Mouse (Mus musculus): ENCODE measurements around the gene Trmt1. TPM values are rescaled to one million over a fixed set of nuclear protein-coding genes. Genes with fewer than 3 reads are reported as not detected.

Gene Trmt1
- 10 to 100 TPM; 60.9 to 69.0 TPM for total RNA-seq (2023)

GRCm38 (mm10) chr8:84686191-84687002 is at the start of gene Trmt1:
TSS of gene Trmt1 (plus strand) at chr8:84686307.

GRCm38 (mm10) chr8:84662581-84663065 is 23.5 kb upstream of the Trmt1 start, which contains the start of gene Ier2:
TSS of gene Ier2 (minus strand) at chr8:84662852.

GRCm38 (mm10) chr8:84687705-84688100 is 1.6 kb downstream of the Trmt1 start, which contains the start of gene Nacc1:
TSS of gene Nacc1 (minus strand) at chr8:84687862.

GRCm38 (mm10) chr8:84700941-84701911 is 15.1 kb downstream of the Trmt1 start, which contains the start of gene Lyl1:
TSS of gene Lyl1 (plus strand) at chr8:84701457.

GRCm38 (mm10) chr8:84722850-84723570 is 36.9 kb downstream of the Trmt1 start, which contains the start of gene G430095P16Rik:
TSS of gene G430095P16Rik (plus strand) at chr8:84723007.

Other genes starting within 250 kb of the Trmt1 start
- gene Ier2, start 23.5 kb upstream of the Trmt1 start, total RNA-seq (2023), result 100 to 1,000 TPM; 572 to 666 TPM
- gene Nacc1, start 1.6 kb downstream of the Trmt1 start, total RNA-seq (2023), result 10 to 100 TPM; 41.9 to 47.7 TPM
- gene Lyl1, start 15.2 kb downstream of the Trmt1 start, total RNA-seq (2023), result 100 to 1,000 TPM; 186 to 189 TPM
- 10 to 100 TPM; 16.5 to 21.5 TPM for gene G430095P16Rik, start 36.7 kb downstream of the Trmt1 start, total RNA-seq (2023)
- 10 to 100 TPM; 63.7 to 72.8 TPM for gene Nfix, start 114.0 kb downstream of the Trmt1 start, total RNA-seq (2023)
- gene Dand5, start 136.5 kb downstream of the Trmt1 start, total RNA-seq (2023), result 1 to 10 TPM; 2.0 to 3.1 TPM
- gene Gadd45gip1, start 145.2 kb downstream of the Trmt1 start, total RNA-seq (2023), result 10 to 100 TPM in 1 of 2 experiments, 1 to 10 TPM in 1; 8.9 to 10.1 TPM
- gene Rad23a, start 154.4 kb downstream of the Trmt1 start, total RNA-seq (2023), result 10 to 100 TPM; 52.4 to 52.7 TPM
- 100 to 1,000 TPM; 632 to 634 TPM for gene Calr, start 160.6 kb downstream of the Trmt1 start, total RNA-seq (2023)
- 10 to 100 TPM; 43.6 to 47.8 TPM for gene Farsa, start 170.7 kb downstream of the Trmt1 start, total RNA-seq (2023)
- gene Syce2, start 185.8 kb downstream of the Trmt1 start, total RNA-seq (2023), result 1 to 10 TPM; 4.1 to 5.1 TPM
- gene Gcdh, start 207.6 kb downstream of the Trmt1 start, total RNA-seq (2023), result 1 to 10 TPM; 7.1 to 9.3 TPM
- not detected for gene Klf1, start 215.6 kb downstream of the Trmt1 start, total RNA-seq (2023)
- 10 to 100 TPM; 61.0 to 66.0 TPM for gene Dnase2a, start 222.3 kb downstream of the Trmt1 start, total RNA-seq (2023)